Mouse (Mus musculus) bone marrow, adult 2 months (tissue): ENCODE results near the gene Acss2.

ENCODE experiments used
- CTCF ChIP-seq: fragments of 200-500 bp; IDR thresholded peaks from 2 replicates; pipeline ENCODE4 v1.5.1; 2011; ENCODE audit warnings: low read length, control low read depth; ENCODE audit not compliant: control insufficient read depth, insufficient read depth
- POLR2A ChIP-seq: fragments of 200-500 bp; IDR thresholded peaks from 2 replicates; pipeline ENCODE4 v1.6.1; 2011; ENCODE audit warnings: low read depth, mild to moderate bottlenecking, control low read depth, low read length, borderline replicate concordance; ENCODE audit not compliant: control insufficient read depth

DNA sequence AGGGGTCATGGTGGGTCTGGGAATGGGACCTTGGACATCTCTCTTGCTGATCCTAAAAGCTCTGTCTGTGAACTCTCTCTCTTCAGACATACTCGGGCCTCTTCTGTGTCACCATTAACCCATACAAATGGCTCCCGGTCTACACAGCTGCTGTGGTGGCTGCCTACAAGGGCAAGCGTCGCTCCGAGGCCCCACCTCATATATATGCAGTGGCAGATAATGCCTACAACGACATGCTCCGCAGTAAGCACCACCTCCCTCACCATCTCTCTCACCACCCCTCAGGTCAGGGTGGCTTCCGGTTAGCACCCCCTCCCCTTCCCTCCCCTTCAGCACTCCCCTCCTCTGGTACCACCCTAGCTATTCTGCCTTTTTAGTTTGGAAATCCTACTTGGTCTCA lies 96.2 kb downstream of the Acss2 start:
- TF ChIP-seq CTCF = no peak
- no peak for TF ChIP-seq POLR2A
